Mouse (Mus musculus) hindbrain, embryonic 16.5 days (tissue): ENCODE measurements at regions not wholly inside any gene's neighbourhood (a gene's known extent, or its start where the extent isn't known, plus 50 kb on each side); places are given as distances from the start of the nearest gene placed in this dataset.
A peak's percentile ranks its signal among the peaks of the same experiment; 100 is the strongest.

Experiments
- ATAC-seq: fragments of 200-750 bp; cut with Nextera tagmentation; 2 replicates; pipeline ENCODE4 v1.8.0; 2017; ENCODE audit warnings: moderate TSS enrichment, moderate library complexity
- H3K27ac ChIP-seq: fragments of 300-500 bp; sonication (generic); 2 replicates; pipeline ENCODE4 v1.5.1; 2014; ENCODE audit warnings: low read depth, mild to moderate bottlenecking, control low read depth, low read length, moderate library complexity
- H3K27me3 ChIP-seq: fragments of 300-500 bp; sonication (generic); replicated peaks from 2 replicates; pipeline ENCODE4 v1.6.1; 2014; ENCODE audit warnings: low read length; ENCODE audit not compliant: control insufficient read depth, insufficient read depth
- H3K36me3 ChIP-seq: fragments of 300-500 bp; sonication (generic); 2 replicates; pipeline ENCODE4 v1.6.1; 2014; ENCODE audit warnings: mild to moderate bottlenecking, low read length, moderate library complexity, mixed read lengths; ENCODE audit not compliant: control insufficient read depth, insufficient read depth
- H3K4me1 ChIP-seq: fragments of 300-500 bp; sonication (generic); 2 replicates; pipeline ENCODE4 v1.6.1; 2014; ENCODE audit warnings: low read depth, low read length; ENCODE audit not compliant: control insufficient read depth, insufficient read depth
- H3K4me2 ChIP-seq: fragments of 300-500 bp; sonication (generic); 2 replicates; pipeline ENCODE4 v1.6.1; 2014; ENCODE audit warnings: mild to moderate bottlenecking, low read length, control low read depth, moderate library complexity
- H3K4me3 ChIP-seq: fragments of 300-500 bp; sonication (generic); 2 replicates; pipeline ENCODE4 v1.5.1; 2014; ENCODE audit warnings: mild to moderate bottlenecking, low read length, control low read depth, moderate library complexity
- H3K9ac ChIP-seq: fragments of 300-500 bp; sonication (generic); 2 replicates; pipeline ENCODE4 v1.6.1; 2014; ENCODE audit warnings: low read depth, mild to moderate bottlenecking, control low read depth, low read length, moderate library complexity
- H3K9me3 ChIP-seq: fragments of 300-500 bp; sonication (generic); 2 replicates; pipeline ENCODE4 v1.6.1; 2014; ENCODE audit warnings: mild to moderate bottlenecking, low read length, moderate library complexity; ENCODE audit not compliant: control insufficient read depth
- WGBS: fragments of 180-500 bp; shearing (Covaris S2); extraction: QIAGEN DNeasy Blood & Tissue Kit; methylation state at CpG from one replicate; pipeline ENCODE4 v1.1.7; 2014; 5-methylcytosine and 5-hydroxymethylcytosine counted together

DNA sequence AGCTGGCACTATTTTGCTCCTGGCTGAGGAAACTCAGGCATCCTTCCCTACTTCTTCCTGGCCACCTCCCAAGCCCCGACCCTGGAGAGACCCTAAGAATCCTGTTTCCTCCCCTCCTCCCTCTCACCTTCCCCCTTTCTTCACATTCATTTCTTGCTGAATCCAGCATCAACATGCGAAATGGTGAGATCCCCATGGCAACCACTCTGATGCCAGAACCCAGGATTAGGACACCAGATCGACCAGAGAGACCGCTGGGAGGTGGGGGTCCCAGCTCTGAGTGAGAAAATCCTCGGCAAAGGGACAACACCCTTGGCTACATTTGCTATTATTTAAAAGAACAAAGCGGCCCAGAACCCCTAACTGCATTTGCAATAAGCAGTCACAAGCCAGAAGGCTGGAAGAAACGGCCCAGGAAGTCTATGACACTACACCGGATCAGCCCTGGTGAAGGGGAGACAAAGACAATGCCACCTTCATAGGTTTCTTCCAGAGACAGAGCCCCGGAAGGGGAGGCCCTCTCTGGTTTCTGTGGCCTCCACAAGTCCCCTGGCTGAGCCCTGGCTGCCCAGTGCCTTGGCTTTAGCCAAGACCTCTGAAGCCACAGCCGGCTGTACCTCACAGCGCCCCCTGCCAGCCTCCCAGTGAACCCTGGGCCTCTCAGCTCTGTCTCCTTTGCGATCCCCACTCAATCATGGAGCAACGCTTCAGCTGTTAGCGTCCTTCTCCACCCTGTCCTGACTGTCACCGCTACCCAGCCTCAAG, 265.6 kb upstream of the Rpl38 start:
- ATAC-seq = peak; percentile 69; the same call in 1 of the 2 replicates
- H3K4me2 ChIP-seq = no peak overlapping the region
- no peak overlapping the region for H3K9ac ChIP-seq
- WGBS = 20% methylated on average over 15 of the region's 15 CpGs
- H3K9me3 ChIP-seq = no peaks in the 10 kb centered on the region
- no peak overlapping the region for H3K27ac ChIP-seq
- peaks cover 7% of the 10 kb centered on the region for H3K4me1 ChIP-seq
- no peak overlapping the region for H3K4me3 ChIP-seq
- no peaks in the 10 kb centered on the region for H3K36me3 ChIP-seq
- H3K27me3 ChIP-seq = no peaks in the 10 kb centered on the region

DNA sequence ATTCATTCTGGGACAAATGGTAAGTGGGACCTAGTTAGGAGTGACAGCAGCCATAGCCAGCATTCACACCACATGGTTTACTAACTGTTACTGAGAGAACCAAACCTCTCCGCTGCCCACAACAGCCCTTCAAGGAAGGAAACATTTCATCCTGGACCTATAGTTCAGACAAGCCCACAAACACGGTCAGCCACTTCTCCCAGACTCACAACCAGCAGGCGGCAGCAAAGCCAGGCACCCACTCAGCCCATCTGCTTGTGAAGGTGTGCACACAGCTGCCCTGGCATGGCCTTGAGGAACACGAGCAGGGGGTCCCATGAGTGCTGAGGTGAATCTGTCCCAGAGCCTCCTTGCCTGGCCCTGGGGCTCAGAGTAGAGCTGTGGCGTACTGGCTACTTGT, 267.6 kb upstream of the Rpl38 start:
- no peak overlapping the region for H3K4me3 ChIP-seq
- H3K27me3 ChIP-seq = no peaks in the 10 kb centered on the region
- no peaks in the 10 kb centered on the region for H3K9me3 ChIP-seq
- no peak overlapping the region for H3K9ac ChIP-seq
- H3K4me1 ChIP-seq = peaks cover 7% of the 10 kb centered on the region
- no peak overlapping the region for H3K27ac ChIP-seq
- 66% methylated on average over 5 of the region's 5 CpGs for WGBS
- H3K36me3 ChIP-seq = no peaks in the 10 kb centered on the region
- no peak for ATAC-seq
- H3K4me2 ChIP-seq = no peak overlapping the region

DNA sequence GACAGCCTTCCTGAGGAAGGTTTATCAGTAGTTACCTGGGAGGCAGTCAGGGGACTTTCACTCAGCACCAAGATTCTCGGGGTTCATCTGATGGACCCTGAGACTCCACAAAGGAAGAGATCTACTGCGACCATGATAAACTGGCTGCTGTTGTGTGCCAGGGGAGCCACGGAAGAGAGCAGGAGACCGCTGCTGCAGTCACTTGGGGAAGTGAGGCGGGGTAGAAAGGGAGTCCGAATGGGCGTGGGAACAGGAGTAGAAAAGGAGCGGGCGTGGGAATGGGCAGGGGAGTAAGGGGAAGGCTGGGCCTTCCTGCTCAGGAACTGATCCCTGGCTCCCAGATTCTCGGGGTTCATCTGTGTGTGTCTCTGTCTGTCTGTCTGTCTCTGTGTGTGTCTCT, 276.2 kb upstream of the Rpl38 start:
- H3K4me1 ChIP-seq = no peaks in the 10 kb centered on the region
- 62% methylated on average over 10 of the region's 10 CpGs for WGBS
- no peak overlapping the region for H3K4me3 ChIP-seq
- no peak overlapping the region for H3K27ac ChIP-seq
- no peaks in the 10 kb centered on the region for H3K36me3 ChIP-seq
- H3K27me3 ChIP-seq = no peaks in the 10 kb centered on the region
- no peak overlapping the region for H3K9ac ChIP-seq
- H3K9me3 ChIP-seq = no peaks in the 10 kb centered on the region
- no peak for ATAC-seq
- no peak overlapping the region for H3K4me2 ChIP-seq

DNA sequence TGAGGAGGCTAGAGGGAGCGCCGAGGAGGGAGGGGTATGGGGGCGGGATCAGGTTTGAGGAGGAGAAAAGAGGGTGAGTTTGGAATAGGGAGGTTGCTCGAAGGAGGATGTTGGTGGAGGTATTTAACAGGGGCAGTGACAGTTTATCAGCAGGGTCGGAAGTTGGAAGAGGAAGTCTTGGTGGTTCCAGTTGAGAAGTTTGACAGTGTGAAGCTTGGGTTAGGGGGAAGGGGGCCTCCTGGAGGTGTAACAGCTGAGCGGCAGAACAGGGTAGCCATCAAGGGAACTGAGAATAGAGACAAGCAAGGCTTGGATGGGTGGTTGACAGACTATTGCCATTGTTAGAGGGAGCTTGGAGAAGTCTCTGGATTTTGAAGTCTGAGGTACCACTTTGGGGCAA, 276.8 kb upstream of the Rpl38 start:
- Histone ChIP-seq H3K9me3 (no peaks in the 10 kb centered on the region), H3K27me3 (no peaks in the 10 kb centered on the region), H3K4me3 (no peak overlapping the region), H3K36me3 (no peaks in the 10 kb centered on the region), H3K9ac (no peak overlapping the region), H3K4me2 (no peak overlapping the region), H3K27ac (no peak overlapping the region), H3K4me1 (no peaks in the 10 kb centered on the region)
- WGBS = 76% methylated on average over 6 of the region's 6 CpGs
- no peak for ATAC-seq

DNA sequence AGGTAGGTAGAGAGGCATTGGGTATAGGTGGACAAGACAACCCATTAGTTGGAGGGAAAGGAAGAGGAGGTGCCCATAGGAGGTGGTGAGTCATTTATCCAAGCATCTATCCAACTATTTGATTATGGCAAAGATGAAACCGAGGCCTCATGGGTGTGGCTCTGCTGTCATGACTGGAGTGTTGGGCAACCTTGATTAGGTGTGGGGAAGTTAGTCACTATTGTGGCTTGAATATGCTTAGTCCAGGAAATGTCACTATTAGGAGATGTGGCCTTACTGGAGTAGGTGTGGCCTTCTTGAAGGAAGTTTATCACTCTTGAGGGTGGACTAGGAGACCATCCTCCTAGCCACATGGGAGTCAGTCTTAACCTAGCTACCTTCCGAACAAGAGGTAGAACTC, 281.2 kb upstream of the Rpl38 start:
- 97% methylated on average over 2 of the region's 2 CpGs for WGBS
- H3K36me3 ChIP-seq = no peaks in the 10 kb centered on the region
- no peak overlapping the region for H3K27ac ChIP-seq
- H3K4me3 ChIP-seq = no peak overlapping the region
- H3K9me3 ChIP-seq = no peaks in the 10 kb centered on the region
- no peaks in the 10 kb centered on the region for H3K27me3 ChIP-seq
- no peak for ATAC-seq
- no peak overlapping the region for H3K9ac ChIP-seq
- no peak overlapping the region for H3K4me2 ChIP-seq
- H3K4me1 ChIP-seq = no peaks in the 10 kb centered on the region

DNA sequence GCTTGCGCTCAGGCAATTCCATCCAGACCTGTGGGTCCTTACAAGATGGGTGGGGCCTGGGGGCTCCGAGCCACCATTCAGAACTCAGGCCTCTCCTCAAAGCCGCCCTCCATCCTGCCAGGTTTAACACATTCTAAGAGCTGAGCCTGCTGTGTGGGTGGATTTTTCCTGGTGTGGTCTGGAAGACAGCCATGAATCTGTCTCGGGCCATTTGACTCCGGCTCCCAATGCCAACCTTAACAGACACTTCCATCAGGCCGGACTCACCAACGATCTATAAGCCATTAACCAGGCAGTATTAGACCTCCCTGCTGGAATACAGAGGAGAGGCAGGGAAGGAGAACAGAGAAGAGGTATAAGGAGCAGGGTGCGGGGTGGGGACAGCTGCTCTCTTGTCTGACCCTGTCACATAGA, 288.9 kb upstream of the Rpl38 start:
- peak; percentile 60; the same call in 1 of the 2 replicates for ATAC-seq
- WGBS = 42% methylated on average over 8 of the region's 8 CpGs

DNA sequence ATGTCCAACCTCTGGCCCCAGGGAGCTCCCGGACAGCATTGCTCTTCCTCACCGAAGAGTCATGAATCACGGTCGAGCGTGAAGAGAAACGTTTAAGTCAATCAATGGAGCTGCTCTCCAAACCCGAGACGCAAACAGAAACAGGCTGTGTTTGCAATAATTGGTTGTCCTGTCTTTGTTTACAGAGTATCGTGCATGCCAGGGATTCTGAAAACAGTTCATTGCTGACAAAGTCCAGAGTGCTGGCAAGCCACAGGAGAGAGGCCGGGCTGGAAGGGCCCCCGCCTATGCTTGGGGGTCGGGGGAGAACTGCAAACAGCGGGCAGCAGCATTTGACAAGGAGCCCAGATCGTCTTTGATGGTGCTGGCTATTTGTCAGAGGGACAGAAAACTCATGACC, 292.4 kb upstream of the Rpl38 start:
- no peaks in the 10 kb centered on the region for H3K27me3 ChIP-seq
- peak overlapping the region; percentile 29 for H3K9ac ChIP-seq
- no peaks in the 10 kb centered on the region for H3K36me3 ChIP-seq
- H3K4me3 ChIP-seq = no peak overlapping the region
- no peak overlapping the region for H3K4me2 ChIP-seq
- 30% methylated on average over 14 of the region's 14 CpGs for WGBS
- no peaks in the 10 kb centered on the region for H3K9me3 ChIP-seq
- ATAC-seq = no peak
- H3K27ac ChIP-seq = no peak overlapping the region
- peaks cover 9% of the 10 kb centered on the region for H3K4me1 ChIP-seq

More for the DNA sequence above, 288.9 kb upstream of the Rpl38 start:
- no peak overlapping the region for H3K9ac ChIP-seq
- no peak overlapping the region for H3K27ac ChIP-seq
- H3K36me3 ChIP-seq = no peaks in the 10 kb centered on the region
- peaks cover 9% of the 10 kb centered on the region for H3K4me1 ChIP-seq
- H3K9me3 ChIP-seq = no peaks in the 10 kb centered on the region
- H3K4me3 ChIP-seq = no peak overlapping the region
- no peak overlapping the region for H3K4me2 ChIP-seq
- no peaks in the 10 kb centered on the region for H3K27me3 ChIP-seq

DNA sequence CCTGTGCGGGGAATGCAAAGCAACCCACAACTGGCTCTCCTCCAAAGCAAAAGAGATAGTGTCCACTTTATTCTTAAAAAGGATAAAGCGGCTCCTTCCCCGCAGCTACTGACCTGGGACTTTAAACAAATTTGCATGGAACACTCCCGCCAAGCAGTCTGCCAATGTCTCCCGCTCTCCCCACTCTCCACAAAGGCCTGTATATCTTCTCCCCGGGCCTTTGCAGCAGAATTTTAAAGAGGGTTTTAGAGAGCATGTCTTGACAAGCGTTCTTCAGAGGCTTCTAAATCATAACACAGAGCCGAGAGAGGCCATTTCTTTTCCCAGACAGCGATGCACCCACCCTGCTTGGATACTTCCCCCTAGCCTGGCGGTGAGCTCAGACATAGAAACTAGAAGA, 297.6 kb upstream of the Rpl38 start:
- Histone ChIP-seq H3K27me3 (no peaks in the 10 kb centered on the region), H3K4me1 (peaks cover 4% of the 10 kb centered on the region), H3K9me3 (no peaks in the 10 kb centered on the region), H3K4me3 (no peak overlapping the region), H3K36me3 (no peaks in the 10 kb centered on the region), H3K4me2 (no peak overlapping the region), H3K9ac (no peak overlapping the region), H3K27ac (no peak overlapping the region)
- WGBS = 35% methylated on average over 10 of the region's 10 CpGs
- ATAC-seq = no peak

DNA sequence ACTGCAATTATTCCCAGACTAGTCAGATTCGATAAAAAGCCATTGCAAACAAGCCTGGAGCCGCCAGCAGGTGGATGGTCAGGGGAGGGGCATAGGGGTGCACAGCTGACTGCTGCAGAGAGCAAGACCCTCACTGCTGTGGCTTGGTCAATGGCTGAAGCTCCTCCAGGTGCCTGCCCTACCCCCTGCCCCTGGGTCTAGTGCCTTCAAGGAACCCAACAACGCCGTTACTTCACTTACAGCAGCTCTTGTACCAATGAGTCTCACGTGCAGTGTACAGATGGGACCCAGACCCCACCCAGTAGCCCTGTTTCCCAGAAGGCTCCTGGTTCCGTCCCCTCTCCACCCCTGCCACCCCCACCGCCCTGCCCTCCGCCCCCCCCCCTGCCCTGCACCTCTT, 300.5 kb upstream of the Rpl38 start:
- no peak overlapping the region for H3K4me2 ChIP-seq
- no peaks in the 10 kb centered on the region for H3K27me3 ChIP-seq
- no peaks in the 10 kb centered on the region; the same call in 1 of the 2 replicates for H3K4me1 ChIP-seq
- no peak overlapping the region for H3K4me3 ChIP-seq
- no peak overlapping the region for H3K9ac ChIP-seq
- H3K27ac ChIP-seq = no peak overlapping the region
- WGBS = 85% methylated on average over 7 of the region's 8 CpGs
- no peaks in the 10 kb centered on the region for H3K9me3 ChIP-seq
- ATAC-seq = no peak
- H3K36me3 ChIP-seq = no peaks in the 10 kb centered on the region
